Mouse (Mus musculus) liver, embryonic 14.5 days (tissue): ENCODE data around the gene Gse1. TPM values are rescaled to one million over a fixed set of nuclear protein-coding genes. Genes with fewer than 3 reads are reported as not detected.

ENCODE experiments used
- ATAC-seq: fragments of 200-750 bp; cut with Nextera tagmentation; 2 replicates; pipeline ENCODE4 v1.8.0; 2017; ENCODE audit warnings: moderate number of reproducible peaks, mild to moderate bottlenecking, moderate library complexity; ENCODE audit not compliant: insufficient read depth
- DNase-seq, 3 experiments: peaks; one replicate each; pipeline ENCODE4 v3.0.0-alpha.2; 2012 to 2013; ENCODE audit warnings: low read depth in 3 of 3, low spot score in 3 of 3
- H3K27ac ChIP-seq: fragments of 300-500 bp; sonication (generic); 2 replicates; pipeline ENCODE4 v1.5.1; 2014; ENCODE audit warnings: moderate library complexity, mild to moderate bottlenecking, control low read depth, inconsistent platforms
- H3K27me3 ChIP-seq: fragments of 300-500 bp; sonication (generic); 2 replicates; pipeline ENCODE4 v1.6.1; 2014; ENCODE audit warnings: mild to moderate bottlenecking, low read length, moderate library complexity; ENCODE audit not compliant: control insufficient read depth, insufficient read depth
- H3K36me3 ChIP-seq: fragments of 300-500 bp; sonication (generic); replicated peaks from 2 replicates; pipeline ENCODE4 v1.6.1; 2014; ENCODE audit warnings: low read depth; ENCODE audit not compliant: control insufficient read depth, insufficient read depth
- H3K4me1 ChIP-seq, 2 experiments: fragments of 200-500 bp in 1 of 2; fragments of 300-500 bp in 1 of 2; sonication (generic) in 1 of 2; replicated peaks; 2 replicates each; pipeline ENCODE4 v1.6.1; 2012 to 2014; ENCODE audit warnings: antibody characterized with exemption in 1 of 2, inconsistent platforms in 1 of 2, low read length in 1 of 2; ENCODE audit not compliant: control insufficient read depth in 2 of 2, insufficient read depth in 2 of 2
- H3K4me2 ChIP-seq: fragments of 300-500 bp; sonication (generic); 2 replicates; pipeline ENCODE4 v1.6.1; 2014; ENCODE audit warnings: low read depth, mild to moderate bottlenecking, control low read depth, moderate library complexity
- H3K4me3 ChIP-seq, 2 experiments: fragments of 200-500 bp in 1 of 2; fragments of 300-500 bp in 1 of 2; sonication (generic) in 1 of 2; 2 replicates each; pipeline ENCODE4 v1.5.1; 2012 to 2014; ENCODE audit warnings: low read depth in 2 of 2, low read length in 2 of 2, mild to moderate bottlenecking in 2 of 2, control low read depth in 1 of 2, inconsistent platforms in 1 of 2, moderate library complexity in 1 of 2; ENCODE audit not compliant: insufficient read depth in 1 of 2
- H3K9ac ChIP-seq: fragments of 300-500 bp; sonication (generic); replicated peaks from 2 replicates; pipeline ENCODE4 v1.6.1; 2014; ENCODE audit warnings: mild to moderate bottlenecking, control low read depth, moderate library complexity
- H3K9me3 ChIP-seq: fragments of 300-500 bp; sonication (generic); 2 replicates; pipeline ENCODE4 v1.6.1; 2016; ENCODE audit warnings: low read length, mixed read lengths; ENCODE audit not compliant: control insufficient read depth
- CTCF ChIP-seq: IDR thresholded peaks from 2 replicates; pipeline ENCODE4 v1.5.1; 2016; ENCODE audit warnings: antibody characterized with exemption, low read depth, control low read depth
- EP300 ChIP-seq: IDR thresholded peaks from 2 replicates; pipeline ENCODE4 v1.6.1; 2016; ENCODE audit warnings: antibody characterized with exemption, low read depth
- WGBS: fragments of 180-500 bp; shearing (Covaris S2); extraction: QIAGEN DNeasy Blood & Tissue Kit; methylation state at CpG from one replicate; pipeline ENCODE4 v1.1.7; 2014; ENCODE audit not compliant: insufficient replicate concordance; 5-methylcytosine and 5-hydroxymethylcytosine counted together
- polyA plus RNA-seq, 2 experiments: library from polyadenylated mRNA; depleted of rRNA in 1 of 2; stranded (reverse) in 1 of 2; unstranded in 1 of 2; fragments of >200 nt; fragmentation: Nextera tagmentation in 1 of 2; extraction: Ambion mirVana in 1 of 2; gene quantifications; 2 replicates each; pipeline versions ENCODE4 v1.2.1 to v1.2.3; 2012 to 2014

Gse1 gene
- polyA plus RNA-seq, 2 experiments: 11.4 to 14.9 TPM

GRCm38 (mm10) chr8:120563348-120563724, 335.1 kb downstream of the Gse1 start:
- Histone ChIP-seq H3K27me3 (no peaks in the 10 kb centered on the region), H3K4me1 (peaks cover 0 to 3% of the 10 kb centered on the region in 2 experiments; a peak in 1 of 4 replicates), H3K4me2 (no peak overlapping the region), H3K4me3 (no peak overlapping the region), H3K9ac (no peak overlapping the region), H3K9me3 (no peaks in the 10 kb centered on the region), H3K27ac (no peak overlapping the region), H3K36me3 (peaks cover 73% of the 10 kb centered on the region)
- DNase-seq (no peak), ATAC-seq (no peak)
- TF ChIP-seq CTCF (no peak), EP300 (no peak)
- WGBS: 54% methylated on average over 8 of the region's 8 CpGs

- peak in 1 of 3 experiments; percentile 40 for DNase-seq
Measured at GRCm38 (mm10) chr8:120563851-120564837, 335.9 kb downstream of the Gse1 start.

GRCm38 (mm10) chr8:120565151-120565711, 337.0 kb downstream of the Gse1 start:
- no peak for TF ChIP-seq EP300
- TF ChIP-seq CTCF: no peak
- H3K4me1 ChIP-seq: peaks cover 0 to 3% of the 10 kb centered on the region in 2 experiments; a peak in 1 of 4 replicates

More at GRCm38 (mm10) chr8:120563851-120564837, 335.9 kb downstream of the Gse1 start:
- Histone ChIP-seq H3K4me1 (peaks cover 0 to 3% of the 10 kb centered on the region in 2 experiments; a peak in 1 of 4 replicates), H3K27me3 (no peaks in the 10 kb centered on the region), H3K9me3 (no peaks in the 10 kb centered on the region), H3K4me3 (no peak overlapping the region), H3K9ac (no peak overlapping the region), H3K36me3 (peaks cover 74% of the 10 kb centered on the region), H3K4me2 (no peak overlapping the region), H3K27ac (no peak overlapping the region)
- no peak for TF ChIP-seq EP300
- no peak for TF ChIP-seq CTCF
- WGBS: 64% methylated on average over 20 of the region's 20 CpGs
- ATAC-seq: peak; percentile 40; the same call in 1 of the 2 replicates

GRCm38 (mm10) chr8:120566681-120567080, 338.4 kb downstream of the Gse1 start:
- 86% methylated on average over 8 of the region's 8 CpGs for WGBS

More at GRCm38 (mm10) chr8:120565151-120565711, 337.0 kb downstream of the Gse1 start:
- Histone ChIP-seq H3K36me3 (peaks cover 79% of the 10 kb centered on the region), H3K9me3 (no peaks in the 10 kb centered on the region), H3K27me3 (no peaks in the 10 kb centered on the region), H3K9ac (no peak overlapping the region), H3K27ac (no peak overlapping the region), H3K4me2 (no peak overlapping the region), H3K4me3 (no peak overlapping the region)
- DNase-seq (no peak), ATAC-seq (no peak)
- 64% methylated on average over 7 of the region's 7 CpGs for WGBS

GRCm38 (mm10) chr8:120567731-120568130, 339.5 kb downstream of the Gse1 start:
- H3K4me2 ChIP-seq: no peak overlapping the region
- no peak for TF ChIP-seq CTCF
- no peak for TF ChIP-seq EP300
- H3K27ac ChIP-seq: no peak overlapping the region
- H3K36me3 ChIP-seq: peaks cover 93% of the 10 kb centered on the region
- peaks cover 0 to 3% of the 10 kb centered on the region in 2 experiments; a peak in 1 of 4 replicates for H3K4me1 ChIP-seq
- ATAC-seq (no peak), DNase-seq (no peak)
- 93% methylated on average over 17 of the region's 17 CpGs for WGBS
- H3K4me3 ChIP-seq: no peak overlapping the region
- no peaks in the 10 kb centered on the region for H3K9me3 ChIP-seq
- no peaks in the 10 kb centered on the region for H3K27me3 ChIP-seq
- H3K9ac ChIP-seq: no peak overlapping the region

More at GRCm38 (mm10) chr8:120566681-120567080, 338.4 kb downstream of the Gse1 start:
- Histone ChIP-seq H3K4me2 (no peak overlapping the region), H3K4me3 (no peak overlapping the region), H3K27me3 (no peaks in the 10 kb centered on the region), H3K27ac (no peak overlapping the region), H3K9me3 (no peaks in the 10 kb centered on the region), H3K9ac (no peak overlapping the region), H3K36me3 (peaks cover 88% of the 10 kb centered on the region), H3K4me1 (peaks cover 0 to 3% of the 10 kb centered on the region in 2 experiments; a peak in 1 of 4 replicates)
- ATAC-seq (no peak), DNase-seq (no peak)
- TF ChIP-seq CTCF (no peak), EP300 (no peak)
